Mouse (Mus musculus): ENCODE measurements at regions not wholly inside any gene's neighbourhood (a gene's known extent, or its start where the extent isn't known, plus 50 kb on each side); places are given as distances from the start of the nearest gene placed in this dataset.

GRCm38 (mm10) chr1:151130845-151131626, 51.3 kb upstream of the Gm47985 start:
- Histone ChIP-seq H3K4me3 (no peak overlapping the region), H3K27ac (no peak overlapping the region)
- TF ChIP-seq CTCF (conservative IDR thresholded peaks at IDR 0.05): no peak
- no peak for DNase-seq (ENCODE audit: low spot score in 2 of 2)

GRCm38 (mm10) chr1:151131627-151132284, 50.6 kb upstream of the Gm47985 start:
- no peak overlapping the region for H3K4me3 ChIP-seq
- TF ChIP-seq CTCF (conservative IDR thresholded peaks at IDR 0.05): no peak
- no peak overlapping the region for H3K27ac ChIP-seq
- no peak for DNase-seq (ENCODE audit: low spot score in 2 of 2)

Measured in layer of hippocampus, adult 2 months (tissue).